Mouse (Mus musculus) gastrocnemius, postnatal 14 days (tissue): ENCODE measurements at regions not wholly inside any gene's neighbourhood (a gene's known extent, or its start where the extent isn't known, plus 50 kb on each side); places are given as distances from the start of the nearest gene placed in this dataset.

Source experiments
- DNase-seq: peaks from one replicate; pipeline ENCODE4 v3.0.0; 2021; ENCODE audit warnings: mixed read lengths
- intact Hi-C: fragments of 180-260 bp; cut with DNase I; formaldehyde crosslinking; loops from one replicate; pipeline ENCODE4 v1.15.1; 2025; ENCODE audit warnings: low total_unique reads

- intact Hi-C loops, result no loop called here
- no peak for DNase-seq
These were observed 747.1 kb downstream of the Gm826 start for GRCm38 (mm10) chr2:159586697-159587473.

DNA sequence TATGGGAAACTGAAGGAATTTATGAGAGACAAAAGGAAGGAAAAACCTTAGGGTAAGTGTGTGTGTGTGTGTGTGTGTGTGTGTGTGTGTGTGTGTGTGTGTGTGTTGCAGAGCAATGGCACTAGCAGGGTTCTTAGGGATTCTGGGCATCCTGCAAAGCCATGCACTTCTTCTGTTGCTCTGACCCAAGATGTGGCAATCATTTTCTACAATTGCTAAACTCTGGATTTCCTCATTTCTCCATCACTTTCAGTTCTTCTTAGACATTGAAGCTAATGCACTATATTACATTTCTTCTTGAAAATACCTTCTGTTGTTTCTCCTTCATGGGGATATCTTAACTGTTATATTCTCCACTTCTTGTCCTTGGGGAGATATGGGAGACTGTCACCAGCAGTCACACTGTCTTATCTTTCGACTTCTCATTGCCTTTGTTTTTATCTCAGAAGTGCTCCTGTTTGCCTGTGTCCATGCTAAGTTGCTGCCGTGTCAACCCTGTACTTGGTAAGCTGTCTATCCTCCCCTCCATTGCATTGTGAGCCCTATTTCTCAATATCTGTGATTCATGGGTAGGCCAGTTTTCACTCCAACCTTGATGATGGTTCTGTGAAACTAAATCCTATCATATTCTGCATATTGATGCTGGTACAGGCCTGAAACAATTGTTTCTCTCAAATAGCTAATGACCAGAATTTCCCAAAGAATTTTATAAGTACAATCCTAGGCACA is 742.4 kb downstream of the Gm826 start:
- DNase-seq, result no peak
- intact Hi-C loops, result no loop called here

GRCm38 (mm10) chr2:159592841-159593240 is 741.1 kb downstream of the Gm826 start:
- intact Hi-C loops, result no loop called here
- DNase-seq, result no peak

DNA sequence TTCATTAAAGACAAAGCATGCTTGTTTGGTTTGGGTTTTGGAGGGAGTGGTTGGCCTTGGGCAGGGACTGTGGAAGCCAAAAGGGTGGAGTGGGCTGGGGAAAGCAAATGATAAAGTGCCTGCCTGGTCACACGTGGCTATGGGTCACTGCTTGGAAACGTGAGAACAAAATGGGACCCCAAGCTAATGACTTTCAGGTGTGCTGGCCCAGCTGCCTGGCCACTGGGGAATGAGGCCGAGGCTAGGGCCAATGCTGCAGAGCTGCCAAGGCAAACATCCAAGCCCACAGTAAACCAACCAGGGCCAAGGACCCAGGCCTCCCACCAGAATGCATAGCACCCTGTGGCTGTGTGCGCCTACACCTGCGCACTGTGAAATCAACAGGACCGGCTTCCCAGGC is 737.7 kb downstream of the Gm826 start:
- no peak for DNase-seq
- intact Hi-C loops, result no loop called here

GRCm38 (mm10) chr2:159598080-159598479 is 735.9 kb downstream of the Gm826 start:
- no peak for DNase-seq

GRCm38 (mm10) chr2:159607191-159607590 is 726.8 kb downstream of the Gm826 start:
- no peak for DNase-seq
- intact Hi-C loops, result no loop called here

More at GRCm38 (mm10) chr2:159598080-159598479, 735.9 kb downstream of the Gm826 start:
- intact Hi-C loops, result no loop called here

GRCm38 (mm10) chr2:159610451-159610850 is 723.5 kb downstream of the Gm826 start:
- no peak for DNase-seq
- intact Hi-C loops, result no loop called here

DNA sequence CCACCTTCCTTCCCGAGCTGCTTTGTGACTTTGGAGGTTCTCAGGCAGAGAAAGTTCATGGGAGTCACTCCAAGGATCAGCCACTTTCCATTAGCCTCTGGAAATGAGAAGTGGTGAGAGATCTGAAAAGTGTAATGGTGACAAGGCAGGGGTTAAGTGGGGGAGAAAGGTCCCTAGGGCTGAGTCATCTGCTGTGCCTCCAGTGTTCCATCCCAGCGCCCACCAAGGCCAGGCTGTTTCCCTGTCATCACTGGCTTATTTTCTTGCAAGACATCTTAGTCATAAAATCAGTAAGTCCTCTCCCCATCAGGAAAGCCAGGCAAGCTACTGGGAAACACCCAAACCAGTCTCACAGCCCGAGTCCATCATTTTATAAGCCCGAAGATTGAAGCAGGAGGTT is 717.3 kb downstream of the Gm826 start:
- intact Hi-C loops, result no loop called here
- no peak for DNase-seq

- intact Hi-C loops, result no loop called here
- DNase-seq, result no peak
These were observed 712.7 kb downstream of the Gm826 start for GRCm38 (mm10) chr2:159621261-159621660.

GRCm38 (mm10) chr2:159622141-159622669 is 711.8 kb downstream of the Gm826 start:
- intact Hi-C loops, result no loop called here

GRCm38 (mm10) chr2:159625306-159625705 is 708.7 kb downstream of the Gm826 start:
- peak; percentile 63 for DNase-seq
- intact Hi-C loops, result no loop called here

More at GRCm38 (mm10) chr2:159622141-159622669, 711.8 kb downstream of the Gm826 start:
- DNase-seq, result no peak

DNA sequence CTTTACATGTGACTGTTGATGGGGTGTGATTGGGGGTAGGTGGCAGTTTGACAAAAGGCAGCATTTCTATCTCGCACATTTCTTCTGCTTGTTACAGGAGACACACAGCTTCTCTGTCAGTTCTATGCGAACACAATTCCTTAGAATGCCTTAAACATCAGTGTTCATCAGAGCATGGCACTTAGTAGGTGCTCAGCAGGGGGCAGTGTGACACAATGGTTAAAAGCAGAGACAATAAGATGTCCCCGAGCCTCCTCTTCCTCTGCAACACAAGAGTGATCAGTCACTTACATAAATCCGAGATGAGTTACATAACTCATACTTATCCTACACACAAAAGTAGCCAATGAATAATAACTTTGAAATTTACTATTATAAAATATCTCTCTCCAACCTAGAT is 688.1 kb downstream of the Gm826 start:
- intact Hi-C loops, result loop anchor here (5.0 kb wide), 1 partner anchor 931 kb away; no protein-coding TSS in a partner anchor
- peak; percentile 46 for DNase-seq

DNA sequence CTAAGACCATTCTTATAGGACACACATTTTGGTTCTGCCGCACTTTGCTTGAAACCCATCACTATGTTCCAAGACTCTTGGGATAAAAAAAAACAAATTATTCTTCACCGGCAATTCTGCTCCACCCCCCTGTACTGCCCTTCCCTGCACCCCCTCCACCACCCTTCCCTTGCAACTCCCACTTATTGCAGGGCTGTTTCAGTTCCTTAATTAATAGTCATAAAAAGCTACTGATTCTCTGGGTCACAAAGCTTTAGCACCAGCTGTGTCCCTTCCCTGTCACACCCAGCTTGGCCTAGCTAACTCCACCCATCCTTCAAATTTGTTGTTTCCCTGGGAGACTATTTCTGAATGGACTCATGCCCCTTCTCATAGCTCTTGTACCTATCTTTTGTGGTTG is 687.4 kb downstream of the Gm826 start:
- intact Hi-C loops, result loop anchor here (5.0 kb wide), 1 partner anchor 931 kb away; no protein-coding TSS in a partner anchor
- DNase-seq, result peak; percentile 5

DNA sequence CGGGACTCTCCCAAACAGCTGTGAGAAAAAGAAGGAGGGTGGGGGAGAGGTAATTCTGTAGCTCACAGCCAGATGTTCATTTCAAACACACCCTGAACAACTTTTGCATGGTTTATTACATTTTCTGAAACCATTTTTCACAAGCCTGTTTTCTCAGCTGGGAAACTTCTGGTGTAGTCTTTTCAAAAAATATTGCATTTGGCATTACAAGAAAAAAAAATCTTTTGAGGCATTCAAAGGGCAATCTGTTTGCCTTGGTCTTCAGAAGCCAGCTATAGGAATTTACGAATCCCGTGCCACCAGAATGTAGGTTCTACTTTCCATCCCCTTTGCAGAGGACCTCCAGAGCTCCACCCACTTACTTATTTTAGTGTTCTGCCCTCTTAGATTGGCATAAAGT is 681.7 kb downstream of the Gm826 start:
- DNase-seq, result no peak
- intact Hi-C loops, result no loop called here

DNA sequence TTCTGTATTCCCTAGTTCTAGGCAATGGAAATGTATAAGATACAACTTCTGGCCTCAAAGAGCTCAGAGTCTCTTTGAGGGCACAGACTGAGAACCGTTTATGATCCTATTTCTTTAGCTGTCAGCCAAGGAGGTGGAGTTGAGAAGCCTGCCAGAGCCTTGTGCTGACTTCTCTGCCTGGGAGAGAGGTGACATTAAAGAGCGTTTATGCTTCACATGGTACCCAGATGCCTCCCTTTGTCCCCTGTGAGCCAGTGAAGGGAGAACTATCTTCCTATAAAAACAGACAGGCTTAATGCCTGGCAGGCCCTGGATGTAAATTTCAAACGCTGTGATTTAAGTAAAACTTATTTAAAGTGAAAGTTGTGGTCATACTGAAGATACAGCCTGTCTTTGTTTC is 657.1 kb downstream of the Gm826 start:
- intact Hi-C loops, result no loop called here
- DNase-seq, result no peak

DNA sequence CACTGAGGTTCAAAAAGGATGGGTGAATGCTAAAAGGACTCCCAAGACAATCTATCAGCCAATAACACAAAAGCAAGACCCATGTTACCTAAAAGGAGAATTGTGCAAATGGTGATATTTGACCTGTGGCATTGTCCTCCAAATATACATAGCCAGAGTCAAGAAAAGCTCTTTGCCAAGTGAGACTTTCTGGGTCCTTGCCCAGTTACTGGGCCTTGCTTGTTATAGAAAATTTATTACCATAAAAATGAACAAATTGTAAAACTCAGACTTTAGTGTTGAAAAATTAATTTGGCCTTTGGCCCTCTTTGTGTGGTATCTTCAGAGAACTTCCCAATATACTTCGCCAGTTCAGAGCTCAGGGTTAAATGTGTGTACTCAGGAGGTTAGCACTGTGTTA is 653.3 kb downstream of the Gm826 start:
- DNase-seq, result no peak
- intact Hi-C loops, result no loop called here

DNA sequence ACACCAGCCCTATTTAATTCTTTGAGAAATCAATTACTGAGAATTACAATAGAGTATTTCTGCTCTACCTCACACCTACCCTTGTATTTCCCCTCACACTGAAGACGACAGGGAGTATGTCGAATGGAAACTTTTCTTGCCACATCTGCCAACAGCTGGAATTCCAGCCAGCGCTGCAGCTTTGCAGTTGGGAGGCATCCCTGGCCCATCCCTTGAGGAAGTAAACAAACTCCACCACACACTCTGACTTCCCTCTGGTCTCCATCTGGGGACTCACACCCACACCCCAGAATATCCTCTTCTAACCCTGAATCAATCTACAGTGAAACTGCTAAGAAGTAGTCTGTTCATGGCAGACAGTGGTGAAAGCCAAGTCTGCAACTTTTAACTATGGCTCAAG is 630.9 kb downstream of the Gm826 start:
- intact Hi-C loops, result no loop called here
- no peak for DNase-seq

GRCm38 (mm10) chr2:159708141-159708540 is 625.8 kb downstream of the Gm826 start:
- DNase-seq, result peak; percentile 41
- intact Hi-C loops, result no loop called here

GRCm38 (mm10) chr2:159714633-159715032 is 619.3 kb downstream of the Gm826 start:
- DNase-seq, result no peak
- intact Hi-C loops, result no loop called here

DNA sequence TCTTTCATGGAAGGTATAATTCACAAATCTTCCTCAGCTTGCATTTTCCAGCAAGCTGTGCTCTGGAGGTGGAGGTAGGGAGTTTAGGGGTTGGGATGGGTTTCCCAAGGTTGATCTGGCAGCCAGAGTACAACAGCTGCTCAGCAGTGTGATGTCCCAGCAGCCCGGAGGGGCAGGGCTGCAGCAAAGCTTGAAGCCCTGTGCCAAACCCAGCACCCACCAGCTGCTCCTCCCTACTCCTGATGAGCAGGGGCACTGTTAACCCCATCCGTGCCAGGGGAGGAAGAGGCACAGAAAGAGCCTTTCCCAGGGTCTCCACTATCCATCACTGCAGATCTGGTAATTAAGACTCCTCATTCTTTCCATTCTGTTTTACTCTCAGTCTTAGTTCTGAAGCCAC is 615.2 kb downstream of the Gm826 start:
- peak; percentile 47 for DNase-seq
- intact Hi-C loops, result no loop called here
